Mouse (Mus musculus) CD8-positive naive resting alpha-beta T cell, adult 2 months (primary cell): ENCODE measurements at regions not wholly inside any gene's neighbourhood (a gene's known extent, or its start where the extent isn't known, plus 50 kb on each side); places are given as distances from the start of the nearest gene placed in this dataset.
"Not testable (repeated sequence)": the region's sequence is repeated elsewhere in the genome, so short reads cannot be mapped to it uniquely, and the experiment has no call there.

Experiments
- DNase-seq, 2 experiments: peaks; one replicate each; pipeline ENCODE4 v3.0.0; 2022; ENCODE audit warnings: low read depth in 2 of 2, low spot score in 2 of 2

- DNase-seq = no peak
These were observed 810.4 kb downstream of the Ttll7 start for GRCm38 (mm10) chr3:147662572-147662971.

GRCm38 (mm10) chr3:147652849-147653248, 800.7 kb downstream of the Ttll7 start:
- DNase-seq = no peak

DNA sequence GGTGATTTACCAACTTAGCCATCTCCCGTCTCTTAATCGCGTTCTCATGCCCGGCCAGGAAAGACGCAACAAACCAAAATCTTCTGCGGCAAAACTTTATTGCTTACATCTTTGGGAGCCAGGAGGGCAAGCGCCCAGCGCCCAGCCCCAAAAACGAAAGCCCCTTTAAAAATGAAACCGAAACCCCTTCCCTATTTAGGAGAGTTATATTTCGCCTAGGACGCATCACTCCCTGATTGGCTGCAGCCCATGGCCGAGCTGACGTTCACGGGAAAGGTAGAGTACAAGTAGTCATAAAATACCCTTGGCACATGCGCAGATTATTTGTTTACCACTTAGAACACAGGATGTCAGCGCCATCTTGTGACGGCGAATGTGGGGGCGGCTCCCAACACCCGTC, 783.3 kb downstream of the Ttll7 start:
- DNase-seq = not testable (repeated sequence)

DNA sequence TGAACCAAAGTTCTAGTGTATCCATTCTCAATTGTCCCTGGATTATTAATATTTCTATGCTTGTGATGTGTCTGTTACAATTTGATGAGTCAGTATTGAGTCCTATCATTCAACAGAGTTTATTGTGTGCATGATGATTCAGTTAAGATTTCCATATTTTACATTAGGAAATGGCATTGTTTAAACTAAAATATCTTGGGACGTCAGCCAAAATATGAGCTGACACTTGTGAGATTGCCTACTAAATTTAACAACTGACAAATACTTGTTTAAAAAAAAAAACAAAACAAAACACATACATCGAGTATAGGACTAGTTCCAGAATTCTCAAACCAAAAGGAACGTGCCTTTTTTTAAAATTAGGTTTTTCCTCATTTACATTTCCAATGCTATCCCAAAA, 779.0 kb downstream of the Ttll7 start:
- no peak for DNase-seq

GRCm38 (mm10) chr3:147583697-147584315, 731.6 kb downstream of the Ttll7 start:
- no peak for DNase-seq

GRCm38 (mm10) chr3:147571850-147572249, 719.7 kb downstream of the Ttll7 start:
- DNase-seq = no peak

- no peak for DNase-seq
These were observed 693.3 kb downstream of the Ttll7 start for GRCm38 (mm10) chr3:147545329-147546006.

GRCm38 (mm10) chr3:147542285-147542684, 690.1 kb downstream of the Ttll7 start:
- DNase-seq = no peak

DNA sequence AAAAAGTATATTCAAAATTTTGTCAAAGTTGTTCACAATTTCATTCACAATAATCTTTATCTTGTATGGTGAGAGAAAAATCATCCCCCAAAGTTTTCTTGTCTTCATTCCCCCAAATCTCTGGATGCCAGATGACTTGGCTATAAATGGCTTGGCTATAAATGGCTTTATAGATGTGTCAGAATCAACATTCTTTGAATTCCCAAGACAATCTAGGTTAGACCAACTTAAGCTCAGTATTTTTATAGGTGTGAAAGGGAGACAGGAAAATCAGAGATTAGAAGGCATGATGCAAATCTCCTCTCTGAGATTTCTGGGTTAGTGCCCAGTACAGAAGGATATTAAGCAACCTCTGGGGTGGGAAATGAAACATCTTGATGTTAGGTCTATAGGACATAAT, 685.4 kb downstream of the Ttll7 start:
- DNase-seq = no peak

GRCm38 (mm10) chr3:147532196-147532595, 680.0 kb downstream of the Ttll7 start:
- DNase-seq = no peak

DNA sequence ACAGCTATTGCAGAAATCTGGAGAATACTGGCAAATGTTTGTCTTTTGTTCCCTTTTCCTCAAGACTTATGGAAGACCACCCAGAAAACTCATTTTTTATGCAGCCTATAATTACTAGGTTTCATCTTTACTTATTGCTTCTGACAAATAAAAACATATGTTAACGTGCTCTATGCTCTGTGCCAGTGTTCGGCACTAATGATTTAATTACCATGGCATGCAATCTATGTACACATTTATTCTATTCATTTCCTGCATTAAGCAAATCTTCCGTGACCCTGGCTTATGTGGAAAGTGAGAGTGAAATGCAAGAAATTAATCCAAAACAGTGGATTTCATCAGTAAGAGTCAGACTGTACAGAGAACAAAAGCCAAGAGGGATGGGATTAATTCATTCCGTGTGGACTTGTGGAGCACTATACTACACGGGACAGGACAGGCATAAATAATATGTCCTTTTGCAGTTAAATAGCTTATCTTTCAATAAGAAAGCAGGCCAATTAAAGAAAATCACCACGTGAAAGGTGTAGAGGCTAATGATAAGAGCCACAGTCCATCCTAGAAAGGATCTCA, 679.5 kb downstream of the Ttll7 start:
- no peak for DNase-seq
